ENCODE assay signal across 8 mouse cellular contexts in the genomic region with DNA sequence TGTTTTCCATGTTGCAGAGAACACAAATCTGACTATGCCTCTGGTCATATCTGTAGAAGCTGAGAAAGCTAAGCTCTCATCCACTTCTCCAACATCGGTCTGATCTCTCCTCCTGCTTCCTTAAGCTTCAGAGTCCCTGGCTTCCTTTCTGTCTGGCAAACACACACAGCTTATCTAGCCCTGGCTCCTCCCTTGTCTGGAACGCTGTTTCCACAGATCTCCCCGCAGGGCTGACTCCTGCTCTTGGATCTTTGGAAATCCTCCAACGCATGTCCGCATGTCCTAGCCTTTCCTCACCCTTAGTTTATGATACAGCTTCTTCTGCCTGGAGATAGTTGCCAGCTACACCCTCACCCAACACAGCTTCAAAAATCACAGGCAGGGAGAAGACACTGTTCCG. TPM values are rescaled to one million over a fixed set of nuclear protein-coding genes. Genes with fewer than 3 reads are reported as not detected.
DNase-seq lines count a peak whose midpoint lies in the region; ATAC-seq and TF ChIP-seq lines count a peak whose summit lies in the region.

No protein-coding gene starts in this region.

- WGBS in liver, adult 2 months, result 34% methylated on average over 6 of the region's 6 CpGs
- 58% methylated on average over 6 of the region's 6 CpGs for WGBS in forebrain, embryonic 15.5 days

- H3K79me2 ChIP-seq in liver, adult 2 months (ENCODE audit: control insufficient read depth, insufficient read depth, low read length), result no peaks in the 10 kb centered on the region

- H3K4me3 ChIP-seq in liver, adult 2 months (ENCODE audit: insufficient read depth, low read depth, low read length), result no peak overlapping the region
- H3K4me3 ChIP-seq in forebrain, embryonic 15.5 days, result no peak overlapping the region

- H3K9ac ChIP-seq in liver, adult 2 months (ENCODE audit: low read depth, low read length), result no peak overlapping the region
- H3K9ac ChIP-seq in forebrain, embryonic 15.5 days (replicated peaks), result no peak overlapping the region

- no peak for TF ChIP-seq POLR2A in liver, adult 2 months (IDR thresholded peaks at IDR 0.05; ENCODE audit: extremely low read depth, insufficient read depth, low read length)

- H3K27ac ChIP-seq in liver, adult 2 months (replicated peaks; ENCODE audit: insufficient read depth, low read depth, low read length), result no peak overlapping the region
- H3K27ac ChIP-seq in forebrain, embryonic 15.5 days (replicated peaks), result no peak overlapping the region

- peak; percentile 59 for DNase-seq in cerebellum, adult 9-11 months
- DNase-seq in urinary bladder, postnatal 14 days (ENCODE audit: low spot score), result peak; percentile 59
- DNase-seq in urinary bladder, postnatal 4 days (ENCODE audit: low spot score in 2 of 2), result no peak
- peak; percentile 58 for DNase-seq in liver, adult 2 months (ENCODE audit: extremely low read depth, low read depth, low spot score)
- DNase-seq in retina, postnatal 1 day, result no peak
- no peak for DNase-seq in c-Kit-positive CD71-positive TER-119-positive erythroid progenitor cells, embryonic 14.5 days (ENCODE audit: low spot score)

- H3K27me3 ChIP-seq in liver, adult 2 months (ENCODE audit: control insufficient read depth, insufficient read depth, low read length), result no peaks in the 10 kb centered on the region
- no peaks in the 10 kb centered on the region for H3K27me3 ChIP-seq in forebrain, embryonic 15.5 days

- H3K36me3 ChIP-seq in liver, adult 2 months (ENCODE audit: control insufficient read depth, insufficient read depth, low read length), result no peaks in the 10 kb centered on the region
- no peaks in the 10 kb centered on the region for H3K36me3 ChIP-seq in forebrain, embryonic 15.5 days

- TF ChIP-seq CTCF in liver, adult 2 months (IDR thresholded peaks at IDR 0.05; ENCODE audit: low read depth, low read length), result no peak

- H3K4me2 ChIP-seq in forebrain, embryonic 15.5 days (replicated peaks), result no peak overlapping the region

- ATAC-seq in cerebellum, adult (ENCODE audit: insufficient number of reproducible peaks, low FRiP score, low TSS enrichment), result no peak
- no peak for ATAC-seq in forebrain, embryonic 15.5 days (replicated peaks)

- peaks cover 17% of the 10 kb centered on the region for H3K4me1 ChIP-seq in liver, adult 2 months (ENCODE audit: control insufficient read depth, insufficient read depth, low read length)
- H3K4me1 ChIP-seq in forebrain, embryonic 15.5 days, result peaks cover 46% of the 10 kb centered on the region

- no peaks in the 10 kb centered on the region for H3K9me3 ChIP-seq in forebrain, embryonic 15.5 days

RNA-seq across cellular contexts. Expression of a gene that starts 3.0 kb away (rescaled TPM):
- 1.8 and 2.2 TPM in 2 replicates for total RNA-seq in liver, adult 2 months (2014; rRNA removed)
- polyA plus RNA-seq in liver, adult 2 months (2012; rRNA removed), result 3.3 and 4.7 TPM in 2 replicates
- polyA plus RNA-seq in forebrain, embryonic 15.5 days (2015; fragmentation: Nextera tagmentation; extraction: Ambion mirVana), result 47.6 and 50.5 TPM in 2 replicates

RNA-seq across cellular contexts. Expression of a gene that starts 8.1 kb away (rescaled TPM):
- 6.1 and 6.5 TPM in 2 replicates for total RNA-seq in liver, adult 2 months (2014; rRNA removed)
- 10.5 and 11.2 TPM in 2 replicates for polyA plus RNA-seq in liver, adult 2 months (2012; rRNA removed)
- polyA plus RNA-seq in forebrain, embryonic 15.5 days (2015; fragmentation: Nextera tagmentation; extraction: Ambion mirVana), result 12.8 and 15.4 TPM in 2 replicates

RNA-seq across cellular contexts. Expression of a gene that starts 20.7 kb away (rescaled TPM):
- total RNA-seq in liver, adult 2 months (2014; rRNA removed), result 5.2 and 6.4 TPM in 2 replicates
- 21.7 and 36.9 TPM in 2 replicates for polyA plus RNA-seq in liver, adult 2 months (2012; rRNA removed)
- polyA plus RNA-seq in forebrain, embryonic 15.5 days (2015; fragmentation: Nextera tagmentation; extraction: Ambion mirVana), result 179 and 188 TPM in 2 replicates

RNA-seq across cellular contexts. Expression of a gene that starts 22.2 kb away (rescaled TPM):
- total RNA-seq in liver, adult 2 months (2014; rRNA removed), result 0.37 and 1.2 TPM in 2 replicates
- 0.34 and 0.66 TPM in 2 replicates for polyA plus RNA-seq in liver, adult 2 months (2012; rRNA removed)
- polyA plus RNA-seq in forebrain, embryonic 15.5 days (2015; fragmentation: Nextera tagmentation; extraction: Ambion mirVana), result 68.3 and 81.8 TPM in 2 replicates

RNA-seq across cellular contexts. Expression of a gene that starts 27.4 kb away (rescaled TPM):
- total RNA-seq in liver, adult 2 months (2014; rRNA removed), result 8.0 and 9.0 TPM in 2 replicates
- 4.6 and 6.9 TPM in 2 replicates for polyA plus RNA-seq in liver, adult 2 months (2012; rRNA removed)
- 7.6 and 8.2 TPM in 2 replicates for polyA plus RNA-seq in forebrain, embryonic 15.5 days (2015; fragmentation: Nextera tagmentation; extraction: Ambion mirVana)

Comparison
In these comparisons a context has a peak if more than half of its experiments do, and no peak if none do; other contexts are left out.
1. DNase-seq: peak in cerebellum, adult 9-11 months (single experiment), urinary bladder, postnatal 14 days (single experiment) and liver, adult 2 months (single experiment); none in urinary bladder, postnatal 4 days (0 of 2), retina, postnatal 1 day (single experiment) and c-Kit-positive CD71-positive TER-119-positive erythroid progenitor cells, embryonic 14.5 days (single experiment).